Mouse (Mus musculus): ENCODE measurements around the gene Hdac7. TPM values are rescaled to one million over a fixed set of nuclear protein-coding genes. Genes with fewer than 3 reads are reported as not detected.
A peak's percentile ranks its signal among the peaks of the same experiment; 100 is the strongest.

Gene Hdac7
- polyA plus RNA-seq, 1 experiment: 64.7 TPM

DNA sequence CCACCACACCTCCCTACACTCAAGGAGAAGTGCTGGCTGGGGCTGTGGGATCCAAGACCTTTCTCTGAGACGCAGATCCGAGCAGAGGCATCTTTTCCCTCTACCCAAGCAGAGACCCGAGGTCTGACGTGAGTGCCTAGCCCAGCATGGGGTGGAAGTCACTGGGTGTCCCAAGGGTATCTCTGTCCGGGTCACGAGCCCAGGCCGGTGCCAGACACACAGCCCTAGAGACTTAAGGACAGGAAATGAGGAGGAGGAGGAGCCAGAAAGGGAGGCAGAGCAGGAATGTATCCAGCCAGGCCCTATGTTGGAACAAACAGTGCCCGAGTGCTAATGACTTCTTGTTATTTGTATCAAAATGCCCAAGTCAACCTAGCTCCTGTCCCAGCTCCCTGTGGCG lies 81.6 kb downstream of the Hdac7 start:
- Histone ChIP-seq H3K27ac (ENCODE audit: insufficient read depth, low read length) (no peak overlapping the region), H3K4me1 (ENCODE audit: control insufficient read depth, insufficient read depth, low read length) (no peaks in the 10 kb centered on the region; the same call in 1 of the 2 replicates), H3K4me3 (ENCODE audit: insufficient read depth, low read length) (no peak overlapping the region)
- TF ChIP-seq POLR2A (IDR thresholded peaks at IDR 0.05; ENCODE audit: extremely low read depth, insufficient read depth, low read length) (no peak), CTCF (IDR thresholded peaks at IDR 0.05; ENCODE audit: extremely low read depth, insufficient read depth, low read length) (no peak)

- TF ChIP-seq CTCF (IDR thresholded peaks at IDR 0.05; ENCODE audit: extremely low read depth, insufficient read depth, low read length): no peak
- no peak for TF ChIP-seq POLR2A (IDR thresholded peaks at IDR 0.05; ENCODE audit: extremely low read depth, insufficient read depth, low read length)
- Histone ChIP-seq H3K4me1 (ENCODE audit: control insufficient read depth, insufficient read depth, low read length) (no peaks in the 10 kb centered on the region; the same call in 1 of the 2 replicates), H3K27ac (ENCODE audit: insufficient read depth, low read length) (no peak overlapping the region)
Observed at GRCm38 (mm10) chr15:97761438-97761837, 82.9 kb downstream of the Hdac7 start.

GRCm38 (mm10) chr15:97760952-97761351 lies 83.3 kb downstream of the Hdac7 start:
- Histone ChIP-seq H3K4me3 (ENCODE audit: insufficient read depth, low read length) (no peak overlapping the region), H3K4me1 (ENCODE audit: control insufficient read depth, insufficient read depth, low read length) (no peaks in the 10 kb centered on the region; the same call in 1 of the 2 replicates), H3K27ac (ENCODE audit: insufficient read depth, low read length) (no peak overlapping the region)
- no peak for TF ChIP-seq POLR2A (IDR thresholded peaks at IDR 0.05; ENCODE audit: extremely low read depth, insufficient read depth, low read length)
- TF ChIP-seq CTCF (IDR thresholded peaks at IDR 0.05; ENCODE audit: extremely low read depth, insufficient read depth, low read length): no peak

More at GRCm38 (mm10) chr15:97761438-97761837, 82.9 kb downstream of the Hdac7 start:
- H3K4me3 ChIP-seq (ENCODE audit: insufficient read depth, low read length): no peak overlapping the region

- H3K4me3 ChIP-seq (ENCODE audit: insufficient read depth, low read length): no peak overlapping the region
- no peaks in the 10 kb centered on the region; the same call in 1 of the 2 replicates for H3K4me1 ChIP-seq (ENCODE audit: control insufficient read depth, insufficient read depth, low read length)
- TF ChIP-seq CTCF (IDR thresholded peaks at IDR 0.05; ENCODE audit: extremely low read depth, insufficient read depth, low read length): no peak
- TF ChIP-seq POLR2A (IDR thresholded peaks at IDR 0.05; ENCODE audit: extremely low read depth, insufficient read depth, low read length): no peak
- H3K27ac ChIP-seq (ENCODE audit: insufficient read depth, low read length): peak overlapping the region; percentile 62; the same call in 1 of the 2 replicates
Observed at GRCm38 (mm10) chr15:97760006-97760405, 84.3 kb downstream of the Hdac7 start.

DNA sequence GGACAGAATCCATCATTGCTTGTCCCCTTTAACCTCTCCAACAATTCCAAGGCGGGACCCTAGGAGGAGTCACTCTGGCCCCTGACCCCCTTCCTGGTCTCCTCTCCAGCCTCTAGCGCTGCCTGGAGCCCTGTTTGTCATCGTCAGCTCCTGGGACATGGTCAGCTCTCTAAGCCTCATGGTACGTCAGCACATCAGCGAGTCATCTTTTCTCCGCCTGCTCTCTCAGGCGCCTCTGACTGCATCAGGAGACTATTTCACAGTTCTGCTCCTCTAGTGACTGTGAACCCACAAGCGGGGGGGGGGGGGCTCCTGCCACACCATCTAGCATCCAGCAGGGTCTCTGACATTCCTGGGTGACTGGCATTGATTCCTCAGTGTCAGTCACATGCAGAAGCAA lies 88.9 kb downstream of the Hdac7 start:
- Histone ChIP-seq H3K27ac (ENCODE audit: insufficient read depth, low read length) (no peak overlapping the region), H3K4me3 (ENCODE audit: insufficient read depth, low read length) (no peak overlapping the region)
- TF ChIP-seq POLR2A (IDR thresholded peaks at IDR 0.05; ENCODE audit: extremely low read depth, insufficient read depth, low read length) (no peak), CTCF (IDR thresholded peaks at IDR 0.05; ENCODE audit: extremely low read depth, insufficient read depth, low read length) (no peak)

GRCm38 (mm10) chr15:97754476-97754875 lies 89.8 kb downstream of the Hdac7 start:
- Histone ChIP-seq H3K4me1 (ENCODE audit: control insufficient read depth, insufficient read depth, low read length) (no peaks in the 10 kb centered on the region), H3K27ac (ENCODE audit: insufficient read depth, low read length) (no peak overlapping the region), H3K4me3 (ENCODE audit: insufficient read depth, low read length) (no peak overlapping the region)
- TF ChIP-seq CTCF (IDR thresholded peaks at IDR 0.05; ENCODE audit: extremely low read depth, insufficient read depth, low read length) (no peak), POLR2A (IDR thresholded peaks at IDR 0.05; ENCODE audit: extremely low read depth, insufficient read depth, low read length) (no peak)

More for the DNA sequence above, 88.9 kb downstream of the Hdac7 start:
- H3K4me1 ChIP-seq (ENCODE audit: control insufficient read depth, insufficient read depth, low read length): no peaks in the 10 kb centered on the region; the same call in 1 of the 2 replicates

DNA sequence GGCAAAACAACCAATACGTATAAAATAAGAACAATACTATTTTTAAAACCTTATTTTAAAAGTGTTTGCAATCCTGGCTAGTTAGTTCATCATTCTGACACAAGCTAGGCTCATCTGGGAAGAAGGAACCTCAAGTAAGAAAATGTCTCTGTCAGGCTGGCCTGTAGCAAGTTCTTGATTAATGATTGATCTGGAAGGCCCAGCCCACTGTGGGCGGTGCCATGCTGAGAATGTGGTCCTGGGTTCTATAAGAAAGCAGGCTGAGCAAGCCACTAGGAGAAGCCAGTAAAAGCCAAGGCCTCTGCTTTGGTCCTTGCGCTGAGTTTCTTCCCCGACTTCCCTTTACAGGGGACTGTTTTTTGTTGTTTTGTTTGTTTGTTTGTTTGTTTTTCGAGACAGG lies 91.8 kb downstream of the Hdac7 start:
- Histone ChIP-seq H3K4me1 (ENCODE audit: control insufficient read depth, insufficient read depth, low read length) (no peaks in the 10 kb centered on the region), H3K27ac (ENCODE audit: insufficient read depth, low read length) (no peak overlapping the region), H3K4me3 (ENCODE audit: insufficient read depth, low read length) (no peak overlapping the region)
- no peak for TF ChIP-seq POLR2A (IDR thresholded peaks at IDR 0.05; ENCODE audit: extremely low read depth, insufficient read depth, low read length)
- no peak for TF ChIP-seq CTCF (IDR thresholded peaks at IDR 0.05; ENCODE audit: extremely low read depth, insufficient read depth, low read length)

DNA sequence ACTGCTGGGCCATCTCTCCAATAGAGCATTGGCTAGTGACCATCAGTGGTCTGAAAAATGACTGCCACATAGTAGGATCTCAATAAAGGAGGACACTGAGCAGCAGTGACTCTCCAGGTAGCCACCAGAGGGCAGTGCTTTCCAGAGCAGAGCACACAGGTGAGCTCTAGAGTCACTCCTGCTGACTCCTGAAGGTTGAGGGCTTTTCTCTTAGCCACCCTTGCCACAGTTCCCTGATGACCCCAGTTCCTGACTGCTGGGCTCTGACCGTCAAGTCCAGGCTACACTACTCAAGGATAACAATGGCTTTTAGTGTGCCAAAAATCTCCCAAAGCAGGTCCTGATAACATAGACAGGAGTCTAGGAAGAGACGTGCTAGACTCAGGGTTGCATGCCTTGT lies 92.6 kb downstream of the Hdac7 start:
- TF ChIP-seq POLR2A (IDR thresholded peaks at IDR 0.05; ENCODE audit: extremely low read depth, insufficient read depth, low read length) (no peak), CTCF (IDR thresholded peaks at IDR 0.05; ENCODE audit: extremely low read depth, insufficient read depth, low read length) (no peak)
- no peaks in the 10 kb centered on the region for H3K4me1 ChIP-seq (ENCODE audit: control insufficient read depth, insufficient read depth, low read length)
- no peak overlapping the region for H3K27ac ChIP-seq (ENCODE audit: insufficient read depth, low read length)
- H3K4me3 ChIP-seq (ENCODE audit: insufficient read depth, low read length): no peak overlapping the region

DNA sequence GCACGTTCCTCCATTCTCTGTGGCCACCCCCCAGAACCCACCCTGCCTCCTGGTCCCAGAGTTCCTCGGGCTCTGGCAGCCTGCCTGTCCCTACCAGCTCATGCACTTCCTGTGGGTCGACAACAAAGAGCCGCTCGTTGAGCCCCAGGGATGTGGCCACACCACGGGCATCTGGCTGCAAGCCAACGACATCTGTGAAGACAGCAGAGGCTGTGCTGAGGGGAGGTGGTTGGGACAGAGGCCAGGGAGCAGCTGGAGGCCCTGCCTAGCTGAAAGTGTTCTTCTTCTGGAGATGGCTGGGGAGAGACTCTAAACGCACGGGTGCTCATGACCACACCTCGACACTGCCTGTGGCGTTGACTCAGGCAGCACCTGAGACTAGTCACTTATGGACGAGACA lies 93.6 kb downstream of the Hdac7 start:
- Histone ChIP-seq H3K4me3 (ENCODE audit: insufficient read depth, low read length) (no peak overlapping the region), H3K27ac (ENCODE audit: insufficient read depth, low read length) (0 out of 2 replicates have a peak overlapping the region, but pooled peaks have one; percentile 12)
- TF ChIP-seq CTCF (IDR thresholded peaks at IDR 0.05; ENCODE audit: extremely low read depth, insufficient read depth, low read length): no peak
- no peak for TF ChIP-seq POLR2A (IDR thresholded peaks at IDR 0.05; ENCODE audit: extremely low read depth, insufficient read depth, low read length)

GRCm38 (mm10) chr15:97749841-97750240 lies 94.5 kb downstream of the Hdac7 start:
- Histone ChIP-seq H3K27ac (ENCODE audit: insufficient read depth, low read length) (peak overlapping the region; percentile 12), H3K4me1 (ENCODE audit: control insufficient read depth, insufficient read depth, low read length) (no peaks in the 10 kb centered on the region), H3K4me3 (ENCODE audit: insufficient read depth, low read length) (no peak overlapping the region)
- TF ChIP-seq CTCF (IDR thresholded peaks at IDR 0.05; ENCODE audit: extremely low read depth, insufficient read depth, low read length) (no peak), POLR2A (IDR thresholded peaks at IDR 0.05; ENCODE audit: extremely low read depth, insufficient read depth, low read length) (no peak)

More for the DNA sequence above, 93.6 kb downstream of the Hdac7 start:
- no peaks in the 10 kb centered on the region for H3K4me1 ChIP-seq (ENCODE audit: control insufficient read depth, insufficient read depth, low read length)

Measured in cortical plate, adult 2 months (tissue).